Comparison of ENCODE assay signal across 8 mouse cellular contexts in the genomic region with DNA sequence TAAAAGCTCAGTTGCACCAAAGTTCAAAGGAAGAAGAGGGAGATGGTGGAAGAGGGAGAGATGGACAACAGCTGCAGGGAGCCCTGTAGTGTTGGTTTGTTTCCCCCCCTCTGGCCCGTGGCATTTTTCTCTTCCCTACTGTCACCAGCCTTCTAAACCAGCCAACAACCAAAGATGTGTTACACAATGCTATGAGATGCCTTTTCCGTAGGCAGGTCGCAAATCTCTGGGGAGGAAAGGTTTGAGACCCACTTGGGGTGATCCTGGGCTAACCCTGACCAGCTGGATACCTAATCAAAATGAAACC. TPM values are rescaled to one million over a fixed set of nuclear protein-coding genes. Genes with fewer than 3 reads are reported as not detected.
DNase-seq lines count a peak whose midpoint lies in the region; ATAC-seq and TF ChIP-seq lines count a peak whose summit lies in the region.

No protein-coding gene starts in this region.

- peak overlapping the region; percentile 65 for H3K4me2 ChIP-seq in hindbrain, embryonic 13.5 days
- H3K4me2 ChIP-seq in midbrain, embryonic 13.5 days (replicated peaks): peak overlapping the region; percentile 67

- TF ChIP-seq POLR2A in kidney, adult 2 months (IDR thresholded peaks at IDR 0.05; ENCODE audit: low read depth, low read length): no peak

- no peaks in the 10 kb centered on the region; the same call in 1 of the 2 replicates for H3K36me3 ChIP-seq in kidney, adult 2 months (ENCODE audit: control insufficient read depth, insufficient read depth, low read length)
- peaks cover 6% of the 10 kb centered on the region for H3K36me3 ChIP-seq in hindbrain, embryonic 13.5 days
- no peaks in the 10 kb centered on the region for H3K36me3 ChIP-seq in midbrain, embryonic 13.5 days

- peak; percentile 44 for ATAC-seq in hindbrain, embryonic 13.5 days (ENCODE audit: low FRiP score)
- no peak for ATAC-seq in midbrain, embryonic 13.5 days

- peak overlapping the region; percentile 85 for H3K9ac ChIP-seq in hindbrain, embryonic 13.5 days
- peak overlapping the region; percentile 86 for H3K9ac ChIP-seq in midbrain, embryonic 13.5 days (replicated peaks)

- H3K9me3 ChIP-seq in hindbrain, embryonic 13.5 days: no peaks in the 10 kb centered on the region
- H3K9me3 ChIP-seq in midbrain, embryonic 13.5 days: no peaks in the 10 kb centered on the region

- TF ChIP-seq CTCF in kidney, adult 2 months (conservative IDR thresholded peaks at IDR 0.05; ENCODE audit: insufficient read depth, insufficient read length, low read depth, low read length): no peak

- no peaks in the 10 kb centered on the region for H3K4me1 ChIP-seq in kidney, adult 2 months (ENCODE audit: control insufficient read depth, insufficient read depth, low read length)
- peaks cover 7% of the 10 kb centered on the region for H3K4me1 ChIP-seq in hindbrain, embryonic 13.5 days (replicated peaks)
- peaks cover 10% of the 10 kb centered on the region for H3K4me1 ChIP-seq in midbrain, embryonic 13.5 days (replicated peaks)

- no peak for DNase-seq in kidney, adult 2 months
- no peak for DNase-seq in kidney, postnatal 36 days
- DNase-seq in adipocyte (ENCODE audit: low spot score): peak; percentile 18
- no peak for DNase-seq in right cerebral cortex, postnatal 14 days
- DNase-seq in thymus, postnatal 14 days: no peak
- DNase-seq in layer of hippocampus, postnatal 10 days (ENCODE audit: low spot score in 2 of 2): no peak

- no peaks in the 10 kb centered on the region for H3K27me3 ChIP-seq in kidney, adult 2 months (replicated peaks; ENCODE audit: control insufficient read depth, insufficient read depth, low read length)
- H3K27me3 ChIP-seq in hindbrain, embryonic 13.5 days: no peaks in the 10 kb centered on the region
- H3K27me3 ChIP-seq in midbrain, embryonic 13.5 days: no peaks in the 10 kb centered on the region

- 0% methylated on average over 3 of the region's 3 CpGs for WGBS in kidney, adult 2 months
- WGBS in hindbrain, embryonic 13.5 days: 26% methylated on average over 3 of the region's 3 CpGs
- WGBS in midbrain, embryonic 13.5 days: 10% methylated on average over 3 of the region's 3 CpGs

- H3K27ac ChIP-seq in kidney, adult 2 months (ENCODE audit: insufficient read depth, low read depth, low read length): no peak overlapping the region; the same call in 1 of the 2 replicates
- peak overlapping the region; percentile 90; the same call in 1 of the 2 replicates for H3K27ac ChIP-seq in hindbrain, embryonic 13.5 days
- no peak overlapping the region for H3K27ac ChIP-seq in midbrain, embryonic 13.5 days

- peak overlapping the region; percentile 91 for H3K4me3 ChIP-seq in kidney, adult 2 months (ENCODE audit: insufficient read depth, low read depth, low read length)
- peak overlapping the region; percentile 63 for H3K4me3 ChIP-seq in hindbrain, embryonic 13.5 days
- peak overlapping the region; percentile 68 for H3K4me3 ChIP-seq in midbrain, embryonic 13.5 days (replicated peaks)

RNA-seq across cellular contexts. Expression of gene Zbtb33, which starts 0.8 kb away (rescaled TPM):
- polyA plus RNA-seq in kidney, adult 2 months (2012; rRNA removed): 4.4 and 4.6 TPM in 2 replicates
- 5.4 and 5.9 TPM in 2 replicates for polyA plus RNA-seq in hindbrain, embryonic 13.5 days (2015; fragmentation: Nextera tagmentation; extraction: Ambion mirVana)
- 6.0 and 6.6 TPM in 2 replicates for polyA plus RNA-seq in midbrain, embryonic 13.5 days (2015; fragmentation: Nextera tagmentation; extraction: Ambion mirVana)
- 10 to 100 TPM; 22.4 to 23.5 TPM for total RNA-seq in layer of hippocampus, postnatal 10 days (2021)
